Mouse (Mus musculus): ENCODE results near the gene Slc25a21. TPM values are rescaled to one million over a fixed set of nuclear protein-coding genes. Genes with fewer than 3 reads are reported as not detected.

Gene Slc25a21
- polyA plus RNA-seq, 1 experiment from 2014 or later, result 2.3 TPM

GRCm38 (mm10) chr12:56773941-56774340, 423.3 kb downstream of the Slc25a21 start:
- H3K4me2 ChIP-seq (ENCODE audit: low read depth, low read length, severe bottlenecking), result no peak overlapping the region
- WGBS, result 66% methylated on average over 6 of the region's 6 CpGs
- H3K27me3 ChIP-seq (ENCODE audit: control insufficient read depth, insufficient read depth, low read length), result no peaks in the 10 kb centered on the region
- no peak overlapping the region for H3K4me3 ChIP-seq (ENCODE audit: low read depth, low read length)
- no peaks in the 10 kb centered on the region for H3K9me3 ChIP-seq (ENCODE audit: control insufficient read depth, low read length)
- H3K36me3 ChIP-seq (ENCODE audit: control insufficient read depth, insufficient read depth, low read length), result no peaks in the 10 kb centered on the region
- H3K9ac ChIP-seq (ENCODE audit: low read length), result no peak overlapping the region
- no peak for ATAC-seq (replicated peaks; ENCODE audit: low FRiP score)
- H3K27ac ChIP-seq (ENCODE audit: low read depth, low read length), result no peak overlapping the region
- no peak for DNase-seq (ENCODE audit: low spot score)
- H3K4me1 ChIP-seq (replicated peaks; ENCODE audit: control insufficient read depth, insufficient read depth, low read length), result no peaks in the 10 kb centered on the region

- no peaks in the 10 kb centered on the region for H3K4me1 ChIP-seq (replicated peaks; ENCODE audit: control insufficient read depth, insufficient read depth, low read length)
- H3K27ac ChIP-seq (ENCODE audit: low read depth, low read length), result no peak overlapping the region
- H3K9ac ChIP-seq (ENCODE audit: low read length), result no peak overlapping the region
- DNase-seq (ENCODE audit: low spot score) (no peak), ATAC-seq (replicated peaks; ENCODE audit: low FRiP score) (no peak)
- H3K36me3 ChIP-seq (ENCODE audit: control insufficient read depth, insufficient read depth, low read length), result no peaks in the 10 kb centered on the region
- no peak overlapping the region for H3K4me3 ChIP-seq (ENCODE audit: low read depth, low read length)
- H3K27me3 ChIP-seq (ENCODE audit: control insufficient read depth, insufficient read depth, low read length), result no peaks in the 10 kb centered on the region
- H3K9me3 ChIP-seq (ENCODE audit: control insufficient read depth, low read length), result no peaks in the 10 kb centered on the region
- WGBS, result 86% methylated on average over 5 of the region's 5 CpGs
- no peak overlapping the region for H3K4me2 ChIP-seq (ENCODE audit: low read depth, low read length, severe bottlenecking)
Measured at GRCm38 (mm10) chr12:56769421-56769820, 427.9 kb downstream of the Slc25a21 start.

- ATAC-seq (replicated peaks; ENCODE audit: low FRiP score), result no peak
- no peak for DNase-seq (ENCODE audit: low spot score)
- Histone ChIP-seq H3K9me3 (ENCODE audit: control insufficient read depth, low read length) (no peaks in the 10 kb centered on the region), H3K36me3 (ENCODE audit: control insufficient read depth, insufficient read depth, low read length) (no peaks in the 10 kb centered on the region), H3K4me1 (replicated peaks; ENCODE audit: control insufficient read depth, insufficient read depth, low read length) (no peaks in the 10 kb centered on the region), H3K4me3 (ENCODE audit: low read depth, low read length) (no peak overlapping the region), H3K27ac (ENCODE audit: low read depth, low read length) (no peak overlapping the region), H3K27me3 (ENCODE audit: control insufficient read depth, insufficient read depth, low read length) (no peaks in the 10 kb centered on the region), H3K4me2 (ENCODE audit: low read depth, low read length, severe bottlenecking) (no peak overlapping the region), H3K9ac (ENCODE audit: low read length) (no peak overlapping the region)
- WGBS, result 84% methylated on average over 6 of the region's 6 CpGs
Measured at GRCm38 (mm10) chr12:56767474-56767873, 429.8 kb downstream of the Slc25a21 start.

DNA sequence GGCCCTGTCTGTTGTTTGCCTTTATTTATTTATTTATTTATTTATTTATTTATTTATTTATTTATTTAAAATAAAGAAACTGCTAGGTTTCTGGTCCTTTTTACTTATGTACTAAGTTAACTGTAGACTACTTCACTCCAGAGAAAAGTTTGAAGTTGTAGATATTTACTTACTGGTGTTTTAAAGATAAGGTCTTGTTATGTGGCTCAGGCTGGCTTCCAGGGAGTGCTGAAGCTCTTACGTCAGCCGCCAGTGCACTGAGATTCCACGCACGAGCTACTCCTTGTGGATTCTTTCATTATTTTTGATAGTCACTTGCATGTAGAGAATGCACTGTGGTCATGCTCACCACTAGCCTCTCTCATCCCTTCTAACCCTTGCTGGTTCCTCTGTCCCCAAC, 460.2 kb downstream of the Slc25a21 start:
- Histone ChIP-seq H3K27ac (ENCODE audit: low read depth, low read length) (no peak overlapping the region), H3K4me1 (replicated peaks; ENCODE audit: control insufficient read depth, insufficient read depth, low read length) (no peaks in the 10 kb centered on the region), H3K9ac (ENCODE audit: low read length) (no peak overlapping the region), H3K4me3 (ENCODE audit: low read depth, low read length) (no peak overlapping the region), H3K36me3 (ENCODE audit: control insufficient read depth, insufficient read depth, low read length) (no peaks in the 10 kb centered on the region), H3K27me3 (ENCODE audit: control insufficient read depth, insufficient read depth, low read length) (no peaks in the 10 kb centered on the region), H3K4me2 (ENCODE audit: low read depth, low read length, severe bottlenecking) (no peak overlapping the region), H3K9me3 (ENCODE audit: control insufficient read depth, low read length) (no peaks in the 10 kb centered on the region)
- WGBS, result 94% methylated on average over 4 of the region's 4 CpGs
- DNase-seq (ENCODE audit: low spot score), result no peak
- ATAC-seq (replicated peaks; ENCODE audit: low FRiP score), result no peak

- no peaks in the 10 kb centered on the region for H3K9me3 ChIP-seq (ENCODE audit: control insufficient read depth, low read length)
- H3K27me3 ChIP-seq (ENCODE audit: control insufficient read depth, insufficient read depth, low read length), result no peaks in the 10 kb centered on the region
- H3K4me3 ChIP-seq (ENCODE audit: low read depth, low read length), result no peak overlapping the region
- H3K27ac ChIP-seq (ENCODE audit: low read depth, low read length), result no peak overlapping the region
- DNase-seq (ENCODE audit: low spot score) (no peak), ATAC-seq (replicated peaks; ENCODE audit: low FRiP score) (no peak)
- 42% methylated on average over 4 of the region's 4 CpGs for WGBS
- H3K4me1 ChIP-seq (replicated peaks; ENCODE audit: control insufficient read depth, insufficient read depth, low read length), result no peaks in the 10 kb centered on the region
- no peaks in the 10 kb centered on the region for H3K36me3 ChIP-seq (ENCODE audit: control insufficient read depth, insufficient read depth, low read length)
- no peak overlapping the region for H3K9ac ChIP-seq (ENCODE audit: low read length)
- H3K4me2 ChIP-seq (ENCODE audit: low read depth, low read length, severe bottlenecking), result no peak overlapping the region
Measured at GRCm38 (mm10) chr12:56727631-56728030, 469.6 kb downstream of the Slc25a21 start.

GRCm38 (mm10) chr12:56718707-56719051, 478.6 kb downstream of the Slc25a21 start:
- no peak overlapping the region for H3K9ac ChIP-seq (ENCODE audit: low read length)
- no peaks in the 10 kb centered on the region for H3K9me3 ChIP-seq (ENCODE audit: control insufficient read depth, low read length)
- H3K27ac ChIP-seq (ENCODE audit: low read depth, low read length), result no peak overlapping the region
- 0 out of 2 replicates have a peak, but pooled peaks cover 4% of the 10 kb centered on the region for H3K4me1 ChIP-seq (replicated peaks; ENCODE audit: control insufficient read depth, insufficient read depth, low read length)
- no peak for ATAC-seq (replicated peaks; ENCODE audit: low FRiP score)
- DNase-seq (ENCODE audit: low spot score), result no peak
- H3K4me3 ChIP-seq (ENCODE audit: low read depth, low read length), result no peak overlapping the region
- no peaks in the 10 kb centered on the region; the same call in 1 of the 2 replicates for H3K27me3 ChIP-seq (ENCODE audit: control insufficient read depth, insufficient read depth, low read length)
- no peak overlapping the region for H3K4me2 ChIP-seq (ENCODE audit: low read depth, low read length, severe bottlenecking)
- H3K36me3 ChIP-seq (ENCODE audit: control insufficient read depth, insufficient read depth, low read length), result no peaks in the 10 kb centered on the region
- WGBS, result 31% methylated on average over 6 of the region's 6 CpGs

DNA sequence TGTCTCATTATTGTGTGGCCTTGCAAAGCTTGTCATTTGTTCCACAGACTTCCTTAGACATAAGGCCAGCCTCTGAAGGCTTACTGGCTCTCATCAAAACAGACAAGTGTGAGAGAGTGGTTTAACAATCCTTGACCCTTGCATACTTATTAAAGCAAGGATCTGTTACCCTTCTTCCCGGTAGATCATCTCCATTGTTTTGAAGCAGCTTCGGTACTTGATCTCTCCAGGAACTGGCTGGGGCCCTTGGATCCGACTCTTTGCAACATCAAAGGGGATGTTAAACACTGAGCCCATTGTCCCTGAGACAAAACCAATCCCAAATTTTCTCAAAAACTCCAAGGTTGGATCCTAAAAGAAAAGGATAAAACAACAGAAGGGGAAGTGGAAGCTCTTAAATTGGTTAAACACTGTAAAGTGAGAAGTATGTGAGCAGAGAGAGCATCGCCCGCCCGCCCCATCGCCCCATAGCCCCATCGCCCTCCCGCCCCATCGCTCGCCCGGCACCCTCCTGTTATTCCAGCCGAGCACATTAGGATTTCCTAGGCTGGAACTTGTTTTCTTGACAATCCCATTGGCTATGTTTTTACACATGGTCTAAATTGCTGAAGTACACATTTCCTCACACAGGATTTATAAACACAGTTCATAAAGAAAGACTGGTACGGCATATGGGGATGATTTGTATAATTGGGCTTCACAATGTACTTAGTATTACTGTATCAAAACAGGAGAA, 479.1 kb downstream of the Slc25a21 start:
- no peak for ATAC-seq (replicated peaks; ENCODE audit: low FRiP score)
- H3K27ac ChIP-seq (ENCODE audit: low read depth, low read length), result no peak overlapping the region
- H3K9ac ChIP-seq (ENCODE audit: low read length), result no peak overlapping the region
- H3K36me3 ChIP-seq (ENCODE audit: control insufficient read depth, insufficient read depth, low read length), result no peaks in the 10 kb centered on the region
- peak; percentile 52 for DNase-seq (ENCODE audit: low spot score)
- no peak overlapping the region for H3K4me2 ChIP-seq (ENCODE audit: low read depth, low read length, severe bottlenecking)
- 4% methylated on average over 14 of the region's 14 CpGs for WGBS
- no peak overlapping the region for H3K4me3 ChIP-seq (ENCODE audit: low read depth, low read length)
- H3K4me1 ChIP-seq (replicated peaks; ENCODE audit: control insufficient read depth, insufficient read depth, low read length), result 0 out of 2 replicates have a peak, but pooled peaks cover 4% of the 10 kb centered on the region
- no peaks in the 10 kb centered on the region; the same call in 1 of the 2 replicates for H3K27me3 ChIP-seq (ENCODE audit: control insufficient read depth, insufficient read depth, low read length)
- no peaks in the 10 kb centered on the region for H3K9me3 ChIP-seq (ENCODE audit: control insufficient read depth, low read length)

DNA sequence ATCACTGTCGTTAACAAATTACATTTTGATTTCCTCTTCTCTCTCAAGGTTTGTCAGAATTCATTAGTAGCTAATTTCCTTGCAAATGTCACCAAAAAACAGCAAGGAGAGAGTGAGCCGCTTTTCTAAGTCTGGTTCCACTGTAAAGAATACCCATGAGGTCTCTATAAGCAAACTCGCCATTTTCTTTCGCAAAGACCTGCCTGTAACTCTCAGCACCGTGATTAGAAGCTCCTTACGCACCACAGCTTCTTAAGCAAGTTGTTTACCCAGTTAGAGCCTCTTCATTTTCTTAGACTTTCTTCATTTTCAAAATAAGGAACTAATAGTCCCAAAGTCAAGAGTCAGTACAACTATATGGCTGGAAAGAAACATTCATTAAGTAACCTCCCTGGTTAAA, 496.3 kb downstream of the Slc25a21 start:
- H3K27me3 ChIP-seq (ENCODE audit: control insufficient read depth, insufficient read depth, low read length), result peaks cover 69% of the 10 kb centered on the region
- ATAC-seq (replicated peaks; ENCODE audit: low FRiP score), result no peak
- H3K36me3 ChIP-seq (ENCODE audit: control insufficient read depth, insufficient read depth, low read length), result no peaks in the 10 kb centered on the region
- H3K27ac ChIP-seq (ENCODE audit: low read depth, low read length), result no peak overlapping the region
- no peaks in the 10 kb centered on the region for H3K9me3 ChIP-seq (ENCODE audit: control insufficient read depth, low read length)
- 4% methylated on average over 6 of the region's 6 CpGs for WGBS
- no peak overlapping the region for H3K9ac ChIP-seq (ENCODE audit: low read length)
- DNase-seq (ENCODE audit: low spot score), result no peak
- no peak overlapping the region for H3K4me2 ChIP-seq (ENCODE audit: low read depth, low read length, severe bottlenecking)
- peaks cover 7% of the 10 kb centered on the region for H3K4me1 ChIP-seq (replicated peaks; ENCODE audit: control insufficient read depth, insufficient read depth, low read length)
- no peak overlapping the region for H3K4me3 ChIP-seq (ENCODE audit: low read depth, low read length)
